Mouse (Mus musculus) heart, adult 2 months (tissue): ENCODE data around the gene Treml4.

Source experiments
- CTCF ChIP-seq: fragments of 200-600 bp; IDR thresholded peaks from 2 replicates; pipeline ENCODE4 v1.8.1; 2022; ENCODE audit warnings: antibody characterized with exemption, mild to moderate bottlenecking, moderate library complexity
- EP300 ChIP-seq: fragments of 200-500 bp; IDR thresholded peaks from 2 replicates; pipeline ENCODE4 v1.6.1; 2011; ENCODE audit warnings: low read depth, low read length, control low read depth; ENCODE audit not compliant: insufficient read depth
- POLR2A ChIP-seq: fragments of 200-500 bp; IDR thresholded peaks from 2 replicates; pipeline ENCODE4 v1.6.1; 2011; ENCODE audit warnings: mild to moderate bottlenecking, low read depth, low read length, control low read depth; ENCODE audit not compliant: insufficient read depth

DNA sequence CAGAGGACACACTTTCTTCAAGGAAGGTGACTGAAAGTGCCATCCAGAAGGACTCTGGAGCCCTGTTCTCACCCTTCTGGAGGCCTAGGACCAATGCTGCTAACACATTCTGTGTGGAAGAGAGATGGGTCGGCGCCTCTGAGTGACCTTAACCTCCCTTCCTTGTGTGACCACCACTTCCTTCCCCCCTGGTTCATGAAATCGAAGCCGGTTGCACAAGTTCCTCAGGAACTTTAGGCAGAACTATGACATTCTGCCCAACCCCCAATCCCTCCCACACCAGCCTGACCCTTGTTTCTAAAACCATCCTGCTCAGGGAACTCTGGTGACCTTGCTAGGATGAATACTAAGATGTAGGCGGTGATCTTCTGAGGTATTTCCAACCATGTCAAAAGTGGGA is 60.2 kb downstream of the Treml4 start:
- no peak for TF ChIP-seq POLR2A
- no peak for TF ChIP-seq CTCF
- no peak for TF ChIP-seq EP300
